Mouse (Mus musculus): ENCODE results near the gene Papola. TPM values are rescaled to one million over a fixed set of nuclear protein-coding genes. Genes with fewer than 3 reads are reported as not detected.

The Papola gene
- polyA plus RNA-seq, 1 experiment from 2014 or later, result 196 TPM

GRCm38 (mm10) chr12:105789885-105790284 is 5.4 kb downstream of the Papola start:
- ATAC-seq, result no peak
- no peak overlapping the region for H3K4me2 ChIP-seq (ENCODE audit: low read length)
- no peak overlapping the region for H3K4me3 ChIP-seq (replicated peaks; ENCODE audit: low read length)
- no peaks in the 10 kb centered on the region for H3K9me3 ChIP-seq (ENCODE audit: control insufficient read depth, low read length)
- H3K4me1 ChIP-seq (replicated peaks; ENCODE audit: control insufficient read depth, insufficient read depth, low read length), result peaks cover 13% of the 10 kb centered on the region
- no peak overlapping the region for H3K9ac ChIP-seq (replicated peaks; ENCODE audit: low read depth, low read length)
- 93% methylated on average over 6 of the region's 6 CpGs for WGBS
- no peaks in the 10 kb centered on the region for H3K27me3 ChIP-seq (replicated peaks; ENCODE audit: control insufficient read depth, insufficient read depth, low read length)
- no peaks in the 10 kb centered on the region for H3K36me3 ChIP-seq (ENCODE audit: control insufficient read depth, insufficient read depth)
- H3K27ac ChIP-seq (ENCODE audit: low read length), result no peak overlapping the region

DNA sequence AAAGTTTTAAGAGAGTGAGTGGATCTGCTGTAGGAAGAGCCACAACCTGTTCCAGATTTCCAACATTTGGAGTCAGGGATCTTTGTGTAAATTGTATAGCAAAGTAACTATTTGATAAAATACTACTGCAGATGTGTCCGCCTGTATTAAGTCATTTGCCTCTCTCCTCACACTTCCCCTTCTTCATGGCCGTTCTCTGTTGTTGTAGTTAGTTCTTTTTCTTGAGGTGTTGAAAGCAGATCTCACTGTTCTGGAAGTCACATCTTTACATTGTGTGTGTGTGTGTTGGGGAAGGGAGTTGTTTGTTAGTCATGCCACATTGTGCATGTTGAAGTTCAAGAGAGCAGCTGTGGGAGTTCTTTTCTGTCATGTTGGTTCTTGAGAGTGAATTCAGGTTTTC is 10.4 kb downstream of the Papola start:
- Histone ChIP-seq H3K9ac (replicated peaks; ENCODE audit: low read depth, low read length) (no peak overlapping the region), H3K27me3 (replicated peaks; ENCODE audit: control insufficient read depth, insufficient read depth, low read length) (no peaks in the 10 kb centered on the region), H3K9me3 (ENCODE audit: control insufficient read depth, low read length) (no peaks in the 10 kb centered on the region), H3K27ac (ENCODE audit: low read length) (no peak overlapping the region), H3K4me1 (replicated peaks; ENCODE audit: control insufficient read depth, insufficient read depth, low read length) (no peaks in the 10 kb centered on the region), H3K36me3 (ENCODE audit: control insufficient read depth, insufficient read depth) (no peaks in the 10 kb centered on the region), H3K4me3 (replicated peaks; ENCODE audit: low read length) (no peak overlapping the region), H3K4me2 (ENCODE audit: low read length) (no peak overlapping the region)
- WGBS, result 96% methylated on average over 2 of the region's 2 CpGs
- ATAC-seq, result no peak

- Histone ChIP-seq H3K9me3 (ENCODE audit: control insufficient read depth, low read length) (no peaks in the 10 kb centered on the region), H3K27ac (ENCODE audit: low read length) (no peak overlapping the region), H3K27me3 (replicated peaks; ENCODE audit: control insufficient read depth, insufficient read depth, low read length) (no peaks in the 10 kb centered on the region), H3K9ac (replicated peaks; ENCODE audit: low read depth, low read length) (no peak overlapping the region), H3K4me3 (replicated peaks; ENCODE audit: low read length) (no peak overlapping the region), H3K4me1 (replicated peaks; ENCODE audit: control insufficient read depth, insufficient read depth, low read length) (no peaks in the 10 kb centered on the region), H3K36me3 (ENCODE audit: control insufficient read depth, insufficient read depth) (peaks cover 6% of the 10 kb centered on the region), H3K4me2 (ENCODE audit: low read length) (no peak overlapping the region)
- ATAC-seq, result no peak
Observed at GRCm38 (mm10) chr12:105798001-105798400, 13.5 kb downstream of the Papola start.

- no peaks in the 10 kb centered on the region for H3K9me3 ChIP-seq (ENCODE audit: control insufficient read depth, low read length)
- no peaks in the 10 kb centered on the region for H3K4me1 ChIP-seq (replicated peaks; ENCODE audit: control insufficient read depth, insufficient read depth, low read length)
- no peak for ATAC-seq
- H3K4me2 ChIP-seq (ENCODE audit: low read length), result no peak overlapping the region
- 92% methylated on average over 3 of the region's 3 CpGs for WGBS
- H3K27me3 ChIP-seq (replicated peaks; ENCODE audit: control insufficient read depth, insufficient read depth, low read length), result no peaks in the 10 kb centered on the region
- H3K27ac ChIP-seq (ENCODE audit: low read length), result no peak overlapping the region
- H3K36me3 ChIP-seq (ENCODE audit: control insufficient read depth, insufficient read depth), result peaks cover 17% of the 10 kb centered on the region
- H3K4me3 ChIP-seq (replicated peaks; ENCODE audit: low read length), result no peak overlapping the region
- H3K9ac ChIP-seq (replicated peaks; ENCODE audit: low read depth, low read length), result no peak overlapping the region
Observed at GRCm38 (mm10) chr12:105805790-105806189, 21.3 kb downstream of the Papola start.

GRCm38 (mm10) chr12:105806205-105806604 is 21.7 kb downstream of the Papola start:
- H3K27ac ChIP-seq (ENCODE audit: low read length), result no peak overlapping the region
- H3K9me3 ChIP-seq (ENCODE audit: control insufficient read depth, low read length), result no peaks in the 10 kb centered on the region
- H3K4me3 ChIP-seq (replicated peaks; ENCODE audit: low read length), result no peak overlapping the region
- H3K4me2 ChIP-seq (ENCODE audit: low read length), result no peak overlapping the region
- 93% methylated on average over 3 of the region's 3 CpGs for WGBS
- no peaks in the 10 kb centered on the region for H3K27me3 ChIP-seq (replicated peaks; ENCODE audit: control insufficient read depth, insufficient read depth, low read length)
- no peaks in the 10 kb centered on the region for H3K4me1 ChIP-seq (replicated peaks; ENCODE audit: control insufficient read depth, insufficient read depth, low read length)
- H3K36me3 ChIP-seq (ENCODE audit: control insufficient read depth, insufficient read depth), result peaks cover 17% of the 10 kb centered on the region
- ATAC-seq, result no peak
- H3K9ac ChIP-seq (replicated peaks; ENCODE audit: low read depth, low read length), result no peak overlapping the region

DNA sequence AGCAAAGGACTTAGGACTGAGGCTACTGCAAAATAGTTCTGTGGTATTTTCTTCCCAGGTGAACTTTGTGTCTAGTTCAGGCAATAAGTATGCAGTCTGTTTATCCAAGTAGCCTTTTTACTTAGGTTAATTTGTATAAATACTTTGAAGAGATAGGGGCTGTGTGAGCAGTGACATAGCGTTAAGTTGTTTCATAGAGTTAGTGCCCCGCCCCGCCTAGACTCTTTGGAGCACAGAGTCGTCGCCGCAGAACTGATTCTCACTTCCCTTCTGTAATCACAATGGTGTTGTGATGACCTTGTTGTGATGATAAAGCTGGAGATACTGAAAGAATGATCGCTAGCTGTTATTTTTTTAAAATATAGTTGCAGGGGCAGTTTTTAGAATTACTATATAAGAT is 22.9 kb downstream of the Papola start:
- Histone ChIP-seq H3K4me1 (replicated peaks; ENCODE audit: control insufficient read depth, insufficient read depth, low read length) (no peaks in the 10 kb centered on the region), H3K4me2 (ENCODE audit: low read length) (no peak overlapping the region), H3K9ac (replicated peaks; ENCODE audit: low read depth, low read length) (no peak overlapping the region), H3K9me3 (ENCODE audit: control insufficient read depth, low read length) (no peaks in the 10 kb centered on the region), H3K4me3 (replicated peaks; ENCODE audit: low read length) (no peak overlapping the region), H3K36me3 (ENCODE audit: control insufficient read depth, insufficient read depth) (peaks cover 20% of the 10 kb centered on the region), H3K27ac (ENCODE audit: low read length) (no peak overlapping the region), H3K27me3 (replicated peaks; ENCODE audit: control insufficient read depth, insufficient read depth, low read length) (no peaks in the 10 kb centered on the region)
- 95% methylated on average over 7 of the region's 7 CpGs for WGBS
- no peak for ATAC-seq

GRCm38 (mm10) chr12:105808945-105809344 is 24.5 kb downstream of the Papola start:
- no peak overlapping the region for H3K4me2 ChIP-seq (ENCODE audit: low read length)
- no peaks in the 10 kb centered on the region for H3K9me3 ChIP-seq (ENCODE audit: control insufficient read depth, low read length)
- H3K9ac ChIP-seq (replicated peaks; ENCODE audit: low read depth, low read length), result no peak overlapping the region
- WGBS, result 53% methylated on average over 3 of the region's 3 CpGs
- H3K27ac ChIP-seq (ENCODE audit: low read length), result no peak overlapping the region
- no peaks in the 10 kb centered on the region for H3K4me1 ChIP-seq (replicated peaks; ENCODE audit: control insufficient read depth, insufficient read depth, low read length)
- H3K27me3 ChIP-seq (replicated peaks; ENCODE audit: control insufficient read depth, insufficient read depth, low read length), result no peaks in the 10 kb centered on the region
- no peak overlapping the region for H3K4me3 ChIP-seq (replicated peaks; ENCODE audit: low read length)
- peaks cover 25% of the 10 kb centered on the region for H3K36me3 ChIP-seq (ENCODE audit: control insufficient read depth, insufficient read depth)
- ATAC-seq, result no peak

GRCm38 (mm10) chr12:105810608-105811007 is 26.1 kb downstream of the Papola start:
- Histone ChIP-seq H3K27me3 (replicated peaks; ENCODE audit: control insufficient read depth, insufficient read depth, low read length) (no peaks in the 10 kb centered on the region), H3K4me3 (replicated peaks; ENCODE audit: low read length) (no peak overlapping the region), H3K9me3 (ENCODE audit: control insufficient read depth, low read length) (no peaks in the 10 kb centered on the region), H3K9ac (replicated peaks; ENCODE audit: low read depth, low read length) (no peak overlapping the region), H3K4me2 (ENCODE audit: low read length) (no peak overlapping the region), H3K27ac (ENCODE audit: low read length) (no peak overlapping the region), H3K36me3 (ENCODE audit: control insufficient read depth, insufficient read depth) (peaks cover 27% of the 10 kb centered on the region), H3K4me1 (replicated peaks; ENCODE audit: control insufficient read depth, insufficient read depth, low read length) (no peaks in the 10 kb centered on the region)
- ATAC-seq, result no peak
- WGBS, result 88% methylated on average over 6 of the region's 6 CpGs

- Histone ChIP-seq H3K9ac (replicated peaks; ENCODE audit: low read depth, low read length) (no peak overlapping the region), H3K4me3 (replicated peaks; ENCODE audit: low read length) (no peak overlapping the region), H3K27me3 (replicated peaks; ENCODE audit: control insufficient read depth, insufficient read depth, low read length) (no peaks in the 10 kb centered on the region), H3K9me3 (ENCODE audit: control insufficient read depth, low read length) (no peaks in the 10 kb centered on the region), H3K36me3 (ENCODE audit: control insufficient read depth, insufficient read depth) (peaks cover 22% of the 10 kb centered on the region), H3K4me1 (replicated peaks; ENCODE audit: control insufficient read depth, insufficient read depth, low read length) (no peaks in the 10 kb centered on the region), H3K27ac (ENCODE audit: low read length) (no peak overlapping the region), H3K4me2 (ENCODE audit: low read length) (no peak overlapping the region)
- no peak for ATAC-seq
- 92% methylated on average over 6 of the region's 6 CpGs for WGBS
Observed at GRCm38 (mm10) chr12:105813957-105814356, 29.5 kb downstream of the Papola start.

DNA sequence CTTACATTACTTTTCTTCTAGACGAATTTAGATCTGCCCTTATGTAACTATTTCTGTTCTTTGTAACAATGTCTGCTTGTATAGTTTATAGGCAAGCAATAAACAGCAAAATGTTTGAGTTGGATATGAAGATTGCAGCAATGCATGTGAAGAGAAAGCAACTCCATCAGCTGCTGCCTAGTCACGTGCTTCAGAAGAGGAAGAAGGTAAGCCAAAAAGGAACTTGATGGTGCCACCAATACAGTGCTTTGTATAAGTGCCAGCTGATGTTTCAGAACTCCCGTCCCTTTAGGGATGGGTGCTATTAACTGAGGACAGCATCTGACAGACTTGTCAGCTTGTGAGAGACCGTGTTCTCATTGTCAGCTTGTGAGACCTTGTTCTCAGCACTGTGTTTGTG is 39.0 kb downstream of the Papola start:
- 79% methylated on average over 4 of the region's 4 CpGs for WGBS
- H3K4me2 ChIP-seq (ENCODE audit: low read length), result no peak overlapping the region
- ATAC-seq, result no peak
- no peaks in the 10 kb centered on the region for H3K27me3 ChIP-seq (replicated peaks; ENCODE audit: control insufficient read depth, insufficient read depth, low read length)
- no peaks in the 10 kb centered on the region for H3K4me1 ChIP-seq (replicated peaks; ENCODE audit: control insufficient read depth, insufficient read depth, low read length)
- no peak overlapping the region for H3K9ac ChIP-seq (replicated peaks; ENCODE audit: low read depth, low read length)
- no peaks in the 10 kb centered on the region for H3K9me3 ChIP-seq (ENCODE audit: control insufficient read depth, low read length)
- peaks cover 35% of the 10 kb centered on the region for H3K36me3 ChIP-seq (ENCODE audit: control insufficient read depth, insufficient read depth)
- no peak overlapping the region for H3K27ac ChIP-seq (ENCODE audit: low read length)
- no peak overlapping the region for H3K4me3 ChIP-seq (replicated peaks; ENCODE audit: low read length)
